Mouse (Mus musculus) stomach, postnatal 0 days (tissue): ENCODE data around the gene Nmur2. TPM values are rescaled to one million over a fixed set of nuclear protein-coding genes. Genes with fewer than 3 reads are reported as not detected.

Experiments used
- ATAC-seq: fragments of 200-750 bp; cut with Nextera tagmentation; 2 replicates; pipeline ENCODE4 v1.8.0; 2017; ENCODE audit not compliant: low FRiP score, low TSS enrichment
- DNase-seq: peaks from one replicate; pipeline ENCODE4 v3.0.0-alpha.2; 2016; ENCODE audit warnings: low spot score
- H3K27ac ChIP-seq: fragments of 300-500 bp; sonication (generic); replicated peaks from 2 replicates; pipeline ENCODE4 v1.5.1; 2014; ENCODE audit warnings: mild to moderate bottlenecking, control low read depth
- H3K27me3 ChIP-seq: fragments of 300-500 bp; sonication (generic); 2 replicates; pipeline ENCODE4 v1.6.1; 2014; ENCODE audit warnings: low read length; ENCODE audit not compliant: control insufficient read depth, insufficient read depth
- H3K36me3 ChIP-seq: fragments of 300-500 bp; sonication (generic); 2 replicates; pipeline ENCODE4 v1.6.1; 2014; ENCODE audit warnings: low read length, mixed read lengths; ENCODE audit not compliant: control insufficient read depth, insufficient read depth
- H3K4me1 ChIP-seq: fragments of 300-500 bp; sonication (generic); replicated peaks from 2 replicates; pipeline ENCODE4 v1.6.1; 2014; ENCODE audit warnings: antibody characterized with exemption; ENCODE audit not compliant: control insufficient read depth, insufficient read depth
- H3K4me2 ChIP-seq: fragments of 300-500 bp; sonication (generic); replicated peaks from 2 replicates; pipeline ENCODE4 v1.6.1; 2014; ENCODE audit warnings: low read depth, mild to moderate bottlenecking, control low read depth, moderate library complexity
- H3K4me3 ChIP-seq: fragments of 300-500 bp; sonication (generic); 2 replicates; pipeline ENCODE4 v1.5.1; 2014; ENCODE audit warnings: low read depth, low read length, control low read depth
- H3K9ac ChIP-seq: fragments of 300-500 bp; sonication (generic); 2 replicates; pipeline ENCODE4 v1.6.1; 2014; ENCODE audit warnings: mild to moderate bottlenecking, low read length, control low read depth, mixed read lengths
- H3K9me3 ChIP-seq: fragments of 300-500 bp; sonication (generic); 2 replicates; pipeline ENCODE4 v1.6.1; 2016; ENCODE audit warnings: low read length; ENCODE audit not compliant: control insufficient read depth
- CTCF ChIP-seq: IDR thresholded peaks from 2 replicates; pipeline ENCODE4 v1.5.1; 2016; ENCODE audit warnings: antibody characterized with exemption, low read depth, mild to moderate bottlenecking, moderate library complexity
- EP300 ChIP-seq: optimal IDR thresholded peaks from 2 replicates; pipeline ENCODE3; 2016; ENCODE audit warnings: antibody characterized with exemption
- WGBS: fragments of 180-500 bp; shearing (Covaris S2); extraction: QIAGEN DNeasy Blood & Tissue Kit; methylation state at CpG from one replicate; pipeline ENCODE4 v1.1.7; 2014; 5-methylcytosine and 5-hydroxymethylcytosine counted together
- polyA plus RNA-seq: library from polyadenylated mRNA; unstranded; fragments of >200 nt; fragmentation: Nextera tagmentation; extraction: Ambion mirVana; gene quantifications from 2 replicates; pipeline ENCODE4 v1.2.1, GENCODE M21; 2015

The Nmur2 gene
- polyA plus RNA-seq, 1 experiment from 2014 or later = 0.22 TPM

- no peaks in the 10 kb centered on the region for H3K36me3 ChIP-seq
- DNase-seq (peak; percentile 13), ATAC-seq (peak; percentile 47; the same call in 1 of the 2 replicates)
- H3K4me2 ChIP-seq = no peak overlapping the region
- no peak for TF ChIP-seq CTCF
- TF ChIP-seq EP300 = no peak
- H3K4me3 ChIP-seq = no peak overlapping the region
- WGBS = 36% methylated on average over 3 of the region's 3 CpGs
- peak overlapping the region; percentile 53; the same call in 1 of the 2 replicates for H3K27ac ChIP-seq
- no peaks in the 10 kb centered on the region for H3K4me1 ChIP-seq
- H3K9ac ChIP-seq = no peak overlapping the region
- H3K27me3 ChIP-seq = no peaks in the 10 kb centered on the region
- H3K9me3 ChIP-seq = no peaks in the 10 kb centered on the region
Observed at GRCm38 (mm10) chr11:56059236-56059635, 18.4 kb upstream of the Nmur2 start.

GRCm38 (mm10) chr11:56054439-56054838, 13.6 kb upstream of the Nmur2 start:
- TF ChIP-seq CTCF (no peak), EP300 (no peak)
- Histone ChIP-seq H3K9me3 (no peaks in the 10 kb centered on the region), H3K4me2 (no peak overlapping the region), H3K4me3 (no peak overlapping the region), H3K36me3 (no peaks in the 10 kb centered on the region), H3K9ac (no peak overlapping the region), H3K27ac (no peak overlapping the region), H3K27me3 (no peaks in the 10 kb centered on the region), H3K4me1 (no peaks in the 10 kb centered on the region)
- no peak for ATAC-seq
- no peak for DNase-seq
- WGBS = 46% methylated on average over 7 of the region's 7 CpGs

- H3K27ac ChIP-seq = no peak overlapping the region
- TF ChIP-seq CTCF (no peak), EP300 (no peak)
- H3K27me3 ChIP-seq = no peaks in the 10 kb centered on the region
- 76% methylated on average over 10 of the region's 10 CpGs for WGBS
- H3K4me1 ChIP-seq = no peaks in the 10 kb centered on the region
- H3K9me3 ChIP-seq = no peaks in the 10 kb centered on the region
- no peaks in the 10 kb centered on the region for H3K36me3 ChIP-seq
- H3K4me3 ChIP-seq = no peak overlapping the region
- DNase-seq = no peak
- H3K4me2 ChIP-seq = no peak overlapping the region
- no peak for ATAC-seq
- H3K9ac ChIP-seq = no peak overlapping the region
Observed at GRCm38 (mm10) chr11:56026854-56027253, 14.0 kb downstream of the Nmur2 start.

- Histone ChIP-seq H3K27ac (no peak overlapping the region), H3K4me1 (no peaks in the 10 kb centered on the region), H3K4me3 (no peak overlapping the region), H3K4me2 (no peak overlapping the region), H3K9me3 (no peaks in the 10 kb centered on the region), H3K9ac (no peak overlapping the region), H3K36me3 (no peaks in the 10 kb centered on the region), H3K27me3 (no peaks in the 10 kb centered on the region)
- no peak for ATAC-seq
- WGBS = 77% methylated on average over 10 of the region's 10 CpGs
- TF ChIP-seq CTCF (no peak), EP300 (no peak)
- DNase-seq = no peak
Observed at GRCm38 (mm10) chr11:56025746-56026570, 14.9 kb downstream of the Nmur2 start.

- H3K4me2 ChIP-seq = no peak overlapping the region
- WGBS = 40% methylated on average over 9 of the region's 9 CpGs
- H3K36me3 ChIP-seq = no peaks in the 10 kb centered on the region
- no peak for TF ChIP-seq EP300
- peak; percentile 66 for TF ChIP-seq CTCF
- no peaks in the 10 kb centered on the region for H3K4me1 ChIP-seq
- ATAC-seq (no peak), DNase-seq (no peak)
- H3K4me3 ChIP-seq = no peak overlapping the region
- H3K27ac ChIP-seq = no peak overlapping the region
- no peaks in the 10 kb centered on the region for H3K27me3 ChIP-seq
- H3K9ac ChIP-seq = no peak overlapping the region
- no peaks in the 10 kb centered on the region for H3K9me3 ChIP-seq
Observed at GRCm38 (mm10) chr11:56013510-56014057, 27.2 kb downstream of the Nmur2 start.

GRCm38 (mm10) chr11:56012396-56012795, 28.4 kb downstream of the Nmur2 start:
- Histone ChIP-seq H3K36me3 (no peaks in the 10 kb centered on the region), H3K27ac (no peak overlapping the region), H3K4me2 (no peak overlapping the region), H3K9me3 (no peaks in the 10 kb centered on the region), H3K4me3 (no peak overlapping the region), H3K9ac (no peak overlapping the region), H3K4me1 (no peaks in the 10 kb centered on the region), H3K27me3 (no peaks in the 10 kb centered on the region)
- TF ChIP-seq EP300 (no peak), CTCF (no peak)
- 56% methylated on average over 2 of the region's 2 CpGs for WGBS
- no peak for DNase-seq
- no peak for ATAC-seq
